ENCODE assay signal across 22 mouse cellular contexts in genomic region chr6:92425476-92425875, GRCm38 (mm10).
DNase-seq lines count a peak whose midpoint lies in the region; TF ChIP-seq lines count a peak whose summit lies in the region.
"Had no signal": no experiment of that assay in that cellular context is flagged by ENCODE, and none has a peak within 500 bp of the region (broad histone marks: within the 10 kb centered on the region; RNA-seq: fewer than 3 reads in every experiment).

No protein-coding gene starts in this region.

- H3K36me3 ChIP-seq in heart, embryonic 10.5 days, result peaks cover 10% of the 10 kb centered on the region; the same call in 1 of the 2 replicates
- H3K36me3 ChIP-seq: forebrain, embryonic 12.5 days; forebrain, embryonic 15.5 days; intestine, embryonic 15.5 days had no signal

- no peak overlapping the region for H3K4me3 ChIP-seq in heart, embryonic 10.5 days
- H3K4me3 ChIP-seq in left cerebral cortex, adult 2 months, result no peak overlapping the region
- no peak overlapping the region for H3K4me3 ChIP-seq in olfactory bulb, adult 2 months (ENCODE audit: insufficient read depth, low read depth, low read length)
- H3K4me3 ChIP-seq: erythroblast, embryonic 14.5 days; forebrain, embryonic 12.5 days; forebrain, embryonic 15.5 days; heart, adult 2 months; hindbrain, embryonic 10.5 days; hindbrain, embryonic 13.5 days; intestine, embryonic 15.5 days had no signal

- H3K4me1 ChIP-seq in heart, embryonic 10.5 days, result peaks cover 43% of the 10 kb centered on the region
- peaks cover 19% of the 10 kb centered on the region for H3K4me1 ChIP-seq in olfactory bulb, adult 2 months (ENCODE audit: control insufficient read depth, insufficient read depth, low read length)
- H3K4me1 ChIP-seq: forebrain, embryonic 12.5 days; forebrain, embryonic 15.5 days; intestine, embryonic 15.5 days had no signal

- intact Hi-C loops in left cerebral cortex, adult 2 months (cut with DNase I), result no loop called here
- intact Hi-C loops in left cerebral cortex, postnatal 4 days (cut with DNase I), result no loop called here

- H3K27ac ChIP-seq in heart, embryonic 10.5 days, result peak overlapping the region; percentile 59
- peak overlapping the region; percentile 55 for H3K27ac ChIP-seq in left cerebral cortex, adult 2 months
- H3K27ac ChIP-seq in olfactory bulb, adult 2 months (ENCODE audit: insufficient read depth, low read depth, low read length), result peak overlapping the region; percentile 67
- H3K27ac ChIP-seq: forebrain, embryonic 12.5 days; forebrain, embryonic 15.5 days; hindbrain, embryonic 10.5 days; intestine, embryonic 15.5 days had no signal

- 78% methylated on average over 7 of the region's 7 CpGs for WGBS in heart, embryonic 10.5 days
- 64% methylated on average over 7 of the region's 7 CpGs for WGBS in olfactory bulb, adult 2 months

- no peaks in the 10 kb centered on the region for H3K9me3 ChIP-seq in heart, embryonic 10.5 days
- H3K9me3 ChIP-seq: forebrain, embryonic 12.5 days; forebrain, embryonic 15.5 days; hindbrain, embryonic 10.5 days; hindbrain, embryonic 13.5 days; intestine, embryonic 15.5 days had no signal

- no peak for TF ChIP-seq CTCF in left cerebral cortex, adult 2 months (IDR thresholded peaks at IDR 0.05)
- no peak for TF ChIP-seq CTCF in olfactory bulb, adult 2 months (IDR thresholded peaks at IDR 0.05; ENCODE audit: insufficient read depth, low read depth, low read length)

- DNase-seq in heart, embryonic 10.5 days (ENCODE audit: low spot score), result no peak
- DNase-seq in heart, adult 9 months (ENCODE audit: low spot score in 2 of 2), result no peak
- no peak for DNase-seq in left cerebral cortex, adult 2 months (ENCODE audit: extremely low spot score in 1 of 2, low spot score in 2 of 2)
- no peak for DNase-seq in left cerebral cortex, postnatal 4 days
- no peak for DNase-seq in cerebellum, adult 11-12 months
- DNase-seq: adrenal gland, adult 2 months; adrenal gland, postnatal 14 days; cerebellum, adult 11 months; cerebellum, adult 8-10 months; cerebellum, postnatal 10 days; cerebellum, postnatal 36 days; embryo, embryonic 11 days; gastrocnemius, postnatal 25 days; heart, adult 2 months; heart, postnatal 36 days had no signal

- no peak for TF ChIP-seq POLR2A in olfactory bulb, adult 2 months (IDR thresholded peaks at IDR 0.05; ENCODE audit: insufficient read depth, low read depth, low read length)

- H3K27me3 ChIP-seq in heart, embryonic 10.5 days (ENCODE audit: insufficient read depth, poor library complexity, severe bottlenecking), result no peaks in the 10 kb centered on the region
- H3K27me3 ChIP-seq: forebrain, embryonic 12.5 days; forebrain, embryonic 15.5 days; hindbrain, embryonic 13.5 days; intestine, embryonic 15.5 days had no signal
